Mouse (Mus musculus) T-helper 1 cell (primary cell): ENCODE results near the gene Arhgef33.

Source experiments
- in situ Hi-C: fragments of 300-600 bp; cut with MboI, MseI; formaldehyde crosslinking; loops from one replicate; pipeline ENCODE4 v1.15.1; 2025; ENCODE audit warnings: high pct_unique_total_duplicates

Gene Arhgef33

DNA sequence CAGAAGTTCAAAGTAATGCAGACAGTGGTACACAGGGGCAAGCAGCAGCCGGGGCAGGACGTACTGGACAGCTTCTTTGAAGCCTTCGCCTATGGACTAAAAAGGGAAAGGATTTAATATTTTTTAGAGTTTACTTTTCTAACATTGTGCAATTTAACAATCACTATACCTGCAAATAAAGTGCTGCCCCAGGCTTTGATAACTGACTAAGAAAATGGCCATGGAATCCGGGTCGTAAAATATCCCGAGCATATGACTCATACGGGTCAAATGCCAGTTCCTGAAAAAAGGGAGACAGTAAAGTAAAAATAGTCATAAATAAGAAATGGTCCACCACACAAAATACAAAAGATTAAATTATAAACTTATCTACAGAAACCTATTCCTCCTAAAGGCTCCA lies 138.2 kb downstream of the Arhgef33 start:
- in situ Hi-C loops = no loop called here

DNA sequence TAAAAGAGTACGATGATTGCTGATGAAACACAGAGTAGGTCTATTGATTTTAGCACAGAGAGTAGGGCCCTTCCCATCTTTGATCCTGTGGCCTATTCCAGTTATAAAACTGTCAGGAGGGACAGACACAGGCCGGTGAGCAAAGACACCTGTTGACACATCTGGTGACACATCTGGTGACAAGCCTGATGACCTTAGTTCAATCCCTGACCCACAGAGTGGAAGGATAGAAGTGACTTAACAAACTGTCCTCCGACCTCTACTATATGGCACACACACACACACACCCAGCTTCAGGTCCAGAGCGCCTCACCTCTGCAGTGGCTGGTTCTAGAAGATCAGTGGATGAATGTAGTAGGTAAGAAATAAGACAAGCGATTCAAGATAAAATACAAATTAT lies 139.3 kb downstream of the Arhgef33 start:
- in situ Hi-C loops = no loop called here
